Mouse (Mus musculus): ENCODE measurements around the gene Slc9a3r2.
"Not testable (repeated sequence)": the region's sequence is repeated elsewhere in the genome, so short reads cannot be mapped to it uniquely, and the experiment has no call there.

The Slc9a3r2 gene

DNA sequence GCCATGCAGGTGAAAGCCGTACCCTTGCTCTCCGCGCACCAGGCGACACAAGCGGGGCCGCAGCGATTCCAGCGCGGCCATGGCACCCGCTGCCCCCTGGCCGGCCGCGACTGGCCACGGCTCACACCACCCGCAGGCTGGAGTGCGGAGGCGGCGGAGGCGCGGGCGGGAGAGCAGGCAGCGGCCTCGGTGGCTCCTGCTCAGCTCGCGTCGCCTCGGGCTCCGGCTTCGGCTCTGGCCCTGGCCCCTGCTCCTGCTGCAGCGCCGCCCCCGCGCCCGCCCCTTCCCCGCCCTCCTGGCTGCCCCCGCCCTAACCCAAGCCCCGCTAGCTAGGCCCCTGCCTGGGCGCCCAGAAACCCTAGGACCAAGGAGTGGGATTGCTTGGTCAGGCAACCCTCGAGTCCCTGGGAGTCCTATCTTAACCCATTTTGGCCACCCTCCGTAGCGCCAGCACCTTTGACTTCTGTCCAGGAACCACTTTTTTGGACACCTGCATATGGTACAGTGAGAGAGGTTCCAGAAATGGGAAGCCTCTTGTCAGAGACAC is at the start of gene Slc9a3r2:
Gene Slc9a3r2 (minus strand): TSS at position 258 of the 547 bp plus-strand sequence.
- DNase-seq (ENCODE audit: low spot score), result no peak

GRCm38 (mm10) chr17:24699473-24699872 is 49.3 kb upstream of the Slc9a3r2 start:
- DNase-seq (ENCODE audit: low spot score), result no peak

- no peak for DNase-seq (ENCODE audit: low spot score)
These were observed 48.6 kb upstream of the Slc9a3r2 start for GRCm38 (mm10) chr17:24698715-24699114.

DNA sequence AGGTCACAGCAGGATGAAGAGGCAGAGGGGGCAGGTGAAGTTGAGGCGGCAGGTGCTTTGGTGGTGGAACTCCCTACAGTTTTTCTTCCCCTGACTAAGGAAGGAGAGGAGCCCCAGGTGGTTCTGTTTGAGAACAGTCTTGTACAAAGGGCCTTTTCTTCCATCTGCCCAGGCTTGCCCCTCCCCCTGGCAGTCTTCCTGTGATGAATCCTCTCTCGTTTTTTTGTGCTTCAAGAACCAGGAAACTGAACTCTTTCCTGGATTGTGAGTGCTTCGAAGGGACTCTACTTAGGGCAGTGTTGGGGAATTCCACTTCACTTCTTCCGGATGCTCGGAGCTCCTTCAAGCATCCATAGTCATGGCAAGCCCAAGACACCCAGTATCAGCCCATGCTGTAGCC is 47.9 kb upstream of the Slc9a3r2 start:
- no peak for DNase-seq (ENCODE audit: low spot score)

DNA sequence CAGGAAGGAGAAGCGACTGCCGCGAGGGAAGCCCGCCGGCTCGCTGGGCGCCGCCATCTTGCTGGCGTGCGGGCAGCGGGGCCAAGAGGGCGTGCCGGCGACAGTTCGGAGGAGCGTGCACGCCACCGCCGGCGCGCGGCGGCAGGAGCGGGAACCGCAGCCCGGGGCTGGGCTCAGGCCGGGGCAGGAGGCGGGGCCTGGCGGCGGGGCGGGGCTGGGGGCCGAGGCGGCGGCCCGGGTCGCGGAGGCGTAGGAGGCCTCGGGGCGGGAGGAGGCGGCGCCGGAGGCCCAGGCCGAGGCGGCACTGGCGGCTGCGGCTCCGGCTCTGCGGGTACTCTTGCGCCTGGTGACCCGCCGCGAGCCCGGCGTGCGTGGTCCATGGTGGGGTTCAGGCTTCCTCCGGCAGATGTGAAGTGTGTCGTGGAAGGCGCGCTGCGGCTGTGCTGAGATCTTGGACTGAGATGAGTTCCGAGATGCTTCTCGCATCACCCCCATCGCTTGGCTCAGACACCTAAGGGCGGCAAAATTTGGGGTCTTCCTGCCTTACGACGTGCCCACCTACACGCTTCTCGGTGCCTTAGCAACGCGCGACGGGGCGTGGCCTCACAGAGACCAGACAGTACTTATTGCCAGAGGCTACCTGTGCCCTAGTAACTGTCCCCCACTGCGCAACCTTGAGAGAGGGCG is 46.0 kb upstream of the Slc9a3r2 start, which contains the start of the genes Gfer and Noxo1:
Gene Gfer (minus strand): TSS at position 146 of the 687 bp plus-strand sequence.
Gene Noxo1 (plus strand): TSS at position 224 of the 687 bp plus-strand sequence.
- DNase-seq (ENCODE audit: low spot score), result peak; percentile 87

- DNase-seq (ENCODE audit: low spot score), result peak; percentile 63
These were observed 45.3 kb upstream of the Slc9a3r2 start for GRCm38 (mm10) chr17:24695326-24696010.

- no peak for DNase-seq (ENCODE audit: low spot score)
These were observed 42.3 kb upstream of the Slc9a3r2 start for GRCm38 (mm10) chr17:24692385-24692784.

DNA sequence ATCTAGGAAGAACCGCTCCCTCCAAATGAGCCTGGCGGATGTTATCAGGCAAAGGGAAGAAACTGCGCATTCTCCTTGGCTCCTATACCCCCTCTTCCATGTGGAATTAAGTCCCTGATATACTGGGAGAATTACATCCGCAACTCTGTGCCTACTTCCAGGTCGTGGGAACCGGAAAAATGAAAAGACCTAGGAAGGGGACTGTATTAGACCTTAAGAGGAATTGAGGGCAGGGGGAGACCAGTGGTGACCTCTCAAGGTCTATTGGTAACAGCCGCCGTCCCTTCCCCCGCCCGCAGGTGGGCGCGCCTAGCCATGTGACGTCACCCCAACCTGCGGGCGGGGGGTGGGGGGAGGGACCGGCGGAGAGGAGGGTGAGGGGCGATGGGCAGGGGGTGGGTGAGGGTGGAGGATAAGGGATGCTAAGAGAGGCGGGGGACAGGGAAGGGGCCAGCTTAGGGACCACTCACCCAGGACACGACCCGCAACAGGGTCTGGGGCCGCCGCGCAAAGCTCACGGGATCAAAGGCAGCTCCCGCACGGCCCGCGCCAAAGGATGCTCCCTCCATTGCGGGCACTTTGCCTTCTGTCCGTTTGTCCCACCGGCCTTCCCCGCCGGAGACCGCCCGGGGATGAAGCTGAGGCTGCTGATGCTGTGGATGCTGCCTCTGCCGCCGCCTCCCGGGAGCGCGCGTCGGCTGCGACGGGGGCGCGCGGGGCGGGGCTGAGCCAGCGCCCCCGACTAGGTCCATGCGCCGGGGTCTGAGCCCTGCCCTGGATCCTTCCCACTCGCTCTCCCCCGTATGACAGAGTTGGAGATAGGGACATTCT is 39.3 kb upstream of the Slc9a3r2 start, which contains the start of gene Syngr3:
Gene Syngr3 (minus strand): TSS at position 705 of the 831 bp plus-strand sequence.
- DNase-seq (ENCODE audit: low spot score), result no peak

DNA sequence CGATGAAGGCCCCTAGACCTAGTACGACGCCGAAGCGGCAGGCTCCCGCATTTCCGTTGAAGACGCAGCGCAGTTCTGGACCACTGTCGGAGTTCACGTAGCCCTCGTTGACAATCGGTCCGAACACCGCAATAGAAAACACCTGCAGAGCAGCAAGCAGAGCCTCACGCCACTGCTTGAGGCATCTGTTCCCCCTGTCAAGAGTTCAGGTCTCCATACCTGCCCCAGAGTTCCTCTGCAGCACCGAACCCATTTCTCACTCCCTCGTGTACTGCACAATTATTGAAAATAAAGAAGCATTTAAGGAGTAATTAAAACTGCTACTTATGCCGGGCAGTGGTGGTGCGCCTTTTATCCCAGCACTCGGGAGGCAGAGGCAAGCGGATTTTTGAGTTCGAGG is 37.5 kb upstream of the Slc9a3r2 start:
- no peak for DNase-seq (ENCODE audit: low spot score)

GRCm38 (mm10) chr17:24687146-24687595 is 37.0 kb upstream of the Slc9a3r2 start:
- no peak for DNase-seq (ENCODE audit: low spot score)

GRCm38 (mm10) chr17:24686514-24686913 is 36.4 kb upstream of the Slc9a3r2 start:
- no peak for DNase-seq (ENCODE audit: low spot score)

DNA sequence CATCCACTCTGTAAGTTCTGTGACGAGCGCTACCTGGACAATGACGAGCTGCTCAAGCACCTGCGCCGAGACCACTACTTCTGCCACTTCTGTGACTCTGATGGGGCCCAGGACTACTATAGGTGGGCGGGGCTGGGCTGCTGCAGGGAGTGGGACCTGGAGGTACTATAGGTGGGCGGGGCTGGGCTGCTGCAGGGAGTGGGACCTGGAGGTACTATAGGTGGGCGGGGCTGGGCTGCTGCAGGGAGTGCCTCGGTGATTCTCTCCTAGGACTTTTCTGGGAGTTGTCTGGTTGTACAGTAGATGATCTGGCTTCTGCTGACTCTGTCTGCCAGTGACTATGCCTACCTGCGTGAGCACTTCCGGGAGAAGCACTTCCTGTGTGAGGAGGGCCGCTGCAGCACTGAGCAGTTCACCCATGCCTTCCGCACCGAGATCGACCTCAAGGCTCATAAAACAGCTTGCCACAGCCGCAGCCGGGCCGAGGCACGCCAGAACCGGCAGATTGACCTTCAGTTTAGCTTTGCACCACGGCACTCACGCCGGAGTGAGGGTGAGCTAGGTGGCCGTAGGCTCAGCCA is 27.5 kb upstream of the Slc9a3r2 start:
- no peak for DNase-seq (ENCODE audit: low spot score)

DNA sequence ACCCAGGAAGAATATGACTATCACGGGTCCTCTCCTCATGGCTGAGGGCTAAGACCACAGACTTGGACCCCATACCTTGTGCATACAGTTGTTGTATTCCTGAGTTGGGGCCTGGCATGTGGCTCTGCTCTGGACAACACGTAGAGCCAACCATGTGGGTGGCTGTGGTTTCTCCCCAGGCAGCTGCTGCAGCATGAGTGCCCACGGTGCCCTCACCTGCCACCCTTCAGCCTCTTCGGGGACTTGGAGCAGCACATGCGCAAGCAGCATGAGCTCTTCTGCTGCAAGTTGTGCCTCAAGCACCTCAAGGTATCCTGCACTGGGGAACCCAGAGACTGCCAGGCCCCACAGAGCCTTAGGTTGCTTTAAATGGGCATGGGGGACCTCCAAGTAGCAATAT is 26.8 kb upstream of the Slc9a3r2 start:
- no peak for DNase-seq (ENCODE audit: low spot score)

DNA sequence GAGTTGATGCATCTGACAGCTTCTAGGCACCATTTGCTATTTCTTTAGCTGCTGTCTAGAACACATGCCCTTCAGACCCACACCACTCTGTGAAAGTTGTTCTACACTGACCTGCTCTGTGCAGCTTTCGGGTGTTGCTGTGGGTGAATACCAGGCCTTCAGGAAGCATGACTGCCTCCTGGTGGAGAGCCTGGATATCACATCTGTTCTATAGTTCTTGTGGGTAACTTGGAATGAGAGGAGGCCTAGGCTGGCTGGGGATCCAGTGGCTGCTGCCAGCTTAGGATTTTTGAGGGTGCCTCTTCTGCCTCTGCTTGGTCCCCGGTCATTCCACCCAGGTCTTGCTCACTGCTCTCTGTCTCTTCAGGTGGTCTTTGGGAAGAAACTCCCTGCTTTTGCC is 26.1 kb upstream of the Slc9a3r2 start:
- peak; percentile 80 for DNase-seq (ENCODE audit: low spot score)

- DNase-seq (ENCODE audit: low spot score), result no peak
These were observed 24.1 kb upstream of the Slc9a3r2 start for GRCm38 (mm10) chr17:24674277-24674676.

- peak; percentile 70 for DNase-seq (ENCODE audit: low spot score)
These were observed 22.0 kb upstream of the Slc9a3r2 start for GRCm38 (mm10) chr17:24672141-24672540.

DNA sequence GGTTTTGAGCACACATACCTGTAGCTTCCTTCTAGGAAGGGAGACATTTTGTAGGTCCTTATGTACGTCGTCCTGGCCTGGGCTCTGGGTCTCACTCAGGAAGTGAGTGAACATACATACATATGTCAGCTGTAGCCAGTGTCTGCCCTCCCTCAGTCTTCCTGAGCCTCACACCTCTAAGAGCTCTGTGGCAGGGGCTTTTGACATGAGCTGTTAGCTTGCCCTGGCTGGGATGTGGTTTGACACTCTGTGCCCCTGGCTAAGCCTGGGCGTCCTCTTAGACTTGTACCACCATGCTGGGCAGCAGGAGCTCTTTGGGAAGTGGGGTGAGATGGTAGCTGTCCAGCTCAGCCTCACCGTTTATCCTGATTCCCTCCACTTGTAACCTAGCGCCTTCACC is 21.2 kb upstream of the Slc9a3r2 start:
- no peak for DNase-seq (ENCODE audit: low spot score)

- DNase-seq (ENCODE audit: low spot score), result peak; percentile 68
These were observed 20.2 kb upstream of the Slc9a3r2 start for GRCm38 (mm10) chr17:24670246-24670844.

- DNase-seq (ENCODE audit: low spot score), result peak; percentile 92
These were observed 19.6 kb upstream of the Slc9a3r2 start, which contains the start of gene Zfp598 for GRCm38 (mm10) chr17:24669545-24670245. TSS of gene Zfp598 (plus strand) at chr17:24669687.

- not testable (repeated sequence) for DNase-seq (ENCODE audit: low spot score)
These were observed 19.1 kb upstream of the Slc9a3r2 start for GRCm38 (mm10) chr17:24669214-24669544.

- peak; percentile 76 for DNase-seq (ENCODE audit: low spot score)
These were observed 17.3 kb upstream of the Slc9a3r2 start for GRCm38 (mm10) chr17:24667416-24667815.

Data from adipocyte (in vitro differentiated cells).